8 mouse cellular contexts compared by ENCODE assay signal in the genomic region with DNA sequence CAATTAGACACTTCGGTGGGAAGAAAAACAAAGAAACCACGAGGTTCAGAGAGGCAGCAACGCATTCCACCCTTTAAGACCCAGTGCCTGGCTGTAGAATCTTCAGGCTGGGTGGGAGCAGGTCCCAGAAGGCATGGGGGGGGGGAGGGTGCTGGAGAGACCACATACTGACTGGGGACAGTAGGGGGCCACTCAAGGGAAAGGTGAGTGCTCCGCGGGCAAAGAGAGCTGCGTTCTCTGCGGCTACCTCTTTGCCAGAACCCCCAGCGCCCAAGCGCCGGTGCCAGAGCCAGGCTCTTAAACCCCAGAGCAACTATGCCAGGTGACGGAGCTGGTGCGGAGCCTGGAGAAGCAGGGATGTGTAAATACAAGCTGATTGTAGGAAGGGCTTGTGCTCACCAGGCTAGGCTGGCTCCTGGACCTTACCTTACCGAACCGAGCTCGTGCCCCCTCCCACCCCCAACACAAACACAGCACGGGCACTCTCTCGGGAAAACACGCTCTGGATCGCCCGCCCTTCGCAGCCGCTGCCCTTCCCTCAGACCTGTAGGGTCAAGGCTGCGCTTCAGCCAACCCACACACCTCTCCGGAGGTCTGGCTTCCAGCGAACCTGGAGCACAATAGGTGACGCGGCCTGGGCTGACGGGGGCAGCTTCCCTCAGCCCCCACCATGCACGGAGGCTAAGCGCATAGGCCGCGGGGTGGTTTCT. TPM values are rescaled to one million over a fixed set of nuclear protein-coding genes. Genes with fewer than 3 reads are reported as not detected.
DNase-seq lines count a peak whose midpoint lies in the region; ATAC-seq and TF ChIP-seq lines count a peak whose summit lies in the region.

No protein-coding gene starts in this region.

- H3K79me2 ChIP-seq in myocyte (ENCODE audit: control insufficient read depth, insufficient read depth): no peaks in the 10 kb centered on the region

- no peak overlapping the region for H3ac ChIP-seq in myocyte (ENCODE audit: control insufficient read depth, insufficient read length)

- peak; percentile 38 for ATAC-seq in hindbrain, postnatal 0 days

- no peaks in the 10 kb centered on the region for H3K27me3 ChIP-seq in hindbrain, postnatal 0 days (ENCODE audit: insufficient read depth, low read length)
- peaks cover 20% of the 10 kb centered on the region for H3K27me3 ChIP-seq in myocyte (ENCODE audit: control insufficient read depth, insufficient read depth, insufficient read length)

- peak overlapping the region; percentile 90 for H3K9ac ChIP-seq in hindbrain, postnatal 0 days (replicated peaks; ENCODE audit: low read length)

- no peaks in the 10 kb centered on the region for H3K9me3 ChIP-seq in hindbrain, postnatal 0 days (ENCODE audit: low read length)

- no peaks in the 10 kb centered on the region for H3K36me3 ChIP-seq in hindbrain, postnatal 0 days (ENCODE audit: insufficient read depth, low read length)
- no peaks in the 10 kb centered on the region for H3K36me3 ChIP-seq in myocyte (ENCODE audit: control insufficient read depth, insufficient read depth)

- TF ChIP-seq CTCF in hindbrain, postnatal 0 days (IDR thresholded peaks at IDR 0.05; ENCODE audit: low read depth): no peak

- H3K4me3 ChIP-seq in hindbrain, postnatal 0 days (ENCODE audit: low read length): peak overlapping the region; percentile 85
- H3K4me3 ChIP-seq in myocyte: no peak overlapping the region

- peak; percentile 4 for DNase-seq in adrenal gland, postnatal 10 days
- no peak for DNase-seq in adrenal gland, adult (ENCODE audit: inconsistent age in 2 of 2, low spot score in 1 of 2)
- DNase-seq in right cerebral cortex, postnatal 4 days: peak; percentile 46
- DNase-seq in right cerebral cortex, postnatal 25 days: no peak
- DNase-seq in hindbrain, postnatal 0 days (ENCODE audit: low spot score): peak; percentile 41
- no peak for DNase-seq in spleen, adult 18-20 months
- no peak for DNase-seq in layer of hippocampus, postnatal 25 days (ENCODE audit: extremely low spot score in 1 of 2, low spot score in 1 of 2)

- H3K4me1 ChIP-seq in hindbrain, postnatal 0 days (ENCODE audit: insufficient read depth, low read length): 0 out of 2 replicates have a peak, but pooled peaks cover 5% of the 10 kb centered on the region

- no peak for TF ChIP-seq POLR2A in myocyte (IDR thresholded peaks at IDR 0.05; ENCODE audit: insufficient read length, low read depth)

- peak overlapping the region; percentile 77 for H3K4me2 ChIP-seq in hindbrain, postnatal 0 days (ENCODE audit: low read depth, low read length)
- peak overlapping the region; percentile 6 for H3K4me2 ChIP-seq in myocyte (ENCODE audit: low read depth)

- H3K27ac ChIP-seq in hindbrain, postnatal 0 days: peak overlapping the region; percentile 92

- under 1% methylated on average over 32 of the region's 32 CpGs for WGBS in hindbrain, postnatal 0 days

TF ChIP-seq in myocyte, 11 proteins besides CTCF, POLR2A, EP300 and RAD21:
- TF ChIP-seq MAX (IDR thresholded peaks at IDR 0.05; ENCODE audit: low read depth) (no peak), REST (IDR thresholded peaks at IDR 0.05; ENCODE audit: insufficient read depth, insufficient read length) (no peak), MYOG (IDR thresholded peaks at IDR 0.05; ENCODE audit: control insufficient read depth in 1 of 3, insufficient read depth in 1 of 3, insufficient read length in 2 of 3, low read depth in 2 of 3) (no peak), USF1 (IDR thresholded peaks at IDR 0.05; ENCODE audit: low read depth) (no peak), E2F4 (IDR thresholded peaks at IDR 0.05; ENCODE audit: insufficient read depth) (no peak), CEBPB (IDR thresholded peaks at IDR 0.05; ENCODE audit: insufficient read depth, poor library complexity, severe bottlenecking) (no peak), POLR2AphosphoS2 (IDR thresholded peaks at IDR 0.05; ENCODE audit: insufficient read length, low read depth) (no peak), TCF3 (IDR thresholded peaks at IDR 0.05; ENCODE audit: insufficient read length, low read depth) (no peak), SRF (IDR thresholded peaks at IDR 0.05; ENCODE audit: control insufficient read depth, insufficient read length, low read depth) (no peak), MYOD1 (IDR thresholded peaks at IDR 0.05; ENCODE audit: control insufficient read depth in 1 of 3, insufficient read length in 2 of 3, low read depth in 2 of 3) (no peak), TCF12 (IDR thresholded peaks at IDR 0.05; ENCODE audit: insufficient read depth, poor library complexity, severe bottlenecking) (no peak)

RNA-seq across cellular contexts. Expression of gene Tbc1d30, which starts 41.1 kb away (rescaled TPM):
- 1 to 10 TPM; 2.3 to 3.9 TPM for total RNA-seq in adrenal gland, postnatal 10 days (2021)
- 47.5 and 55.6 TPM in 2 replicates for total RNA-seq in hindbrain, postnatal 0 days (2014; rRNA removed)
- 9.6 and 10.4 TPM in 2 replicates for polyA plus RNA-seq in hindbrain, postnatal 0 days (2015; fragmentation: Nextera tagmentation; extraction: Ambion mirVana)
- not detected for polyA plus RNA-seq in myocyte (2012; fragmentation: generic; extraction: Trizol)
- 10 to 100 TPM; 40.7 to 41.3 TPM for total RNA-seq in layer of hippocampus, postnatal 25 days (2021)

RNA-seq across cellular contexts. Expression of gene Gns, which starts 54.9 kb away (rescaled TPM):
- 100 to 1,000 TPM; 115 to 120 TPM for total RNA-seq in adrenal gland, postnatal 10 days (2021)
- 87.5 and 93.8 TPM in 2 replicates for total RNA-seq in hindbrain, postnatal 0 days (2014; rRNA removed)
- 38.2 and 39.5 TPM in 2 replicates for polyA plus RNA-seq in hindbrain, postnatal 0 days (2015; fragmentation: Nextera tagmentation; extraction: Ambion mirVana)
- polyA plus RNA-seq in myocyte (2012; fragmentation: generic; extraction: Trizol): 81.4 TPM
- total RNA-seq in layer of hippocampus, postnatal 25 days (2021): 10 to 100 TPM; 74.7 to 78.3 TPM

Comparison
In these comparisons a context has a peak if more than half of its experiments do, and no peak if none do; other contexts are left out.
1. DNase-seq: peak in adrenal gland, postnatal 10 days (single experiment), right cerebral cortex, postnatal 4 days (single experiment) and hindbrain, postnatal 0 days (single experiment); none in adrenal gland, adult (0 of 2), right cerebral cortex, postnatal 25 days (single experiment), spleen, adult 18-20 months (0 of 2) and layer of hippocampus, postnatal 25 days (0 of 2).